Mouse (Mus musculus) liver, embryonic 16.5 days (tissue): Measurements from ENCODE around the gene Capn13. TPM values are rescaled to one million over a fixed set of nuclear protein-coding genes. Genes with fewer than 3 reads are reported as not detected.
"Not testable (repeated sequence)": the region's sequence is repeated elsewhere in the genome, so short reads cannot be mapped to it uniquely, and the experiment has no call there.

Experiments
- ATAC-seq: fragments of 200-750 bp; cut with Nextera tagmentation; 2 replicates; pipeline ENCODE4 v1.8.0; 2017; ENCODE audit warnings: low read depth, mild to moderate bottlenecking, moderate number of reproducible peaks, moderate library complexity
- H3K27ac ChIP-seq: fragments of 300-500 bp; sonication (generic); 2 replicates; pipeline ENCODE4 v1.5.1; 2014; ENCODE audit warnings: mild to moderate bottlenecking, low read length
- H3K27me3 ChIP-seq: fragments of 300-500 bp; sonication (generic); 2 replicates; pipeline ENCODE4 v1.6.1; 2014; ENCODE audit warnings: low read depth, low read length, mixed read lengths; ENCODE audit not compliant: control insufficient read depth, insufficient read depth
- H3K36me3 ChIP-seq: fragments of 300-500 bp; sonication (generic); 2 replicates; pipeline ENCODE4 v1.6.1; 2014; ENCODE audit warnings: mild to moderate bottlenecking; ENCODE audit not compliant: control insufficient read depth, insufficient read depth
- H3K4me1 ChIP-seq: fragments of 300-500 bp; sonication (generic); 2 replicates; pipeline ENCODE4 v1.6.1; 2014; ENCODE audit warnings: low read depth, low read length, mixed read lengths; ENCODE audit not compliant: control insufficient read depth
- H3K4me2 ChIP-seq: fragments of 300-500 bp; sonication (generic); 2 replicates; pipeline ENCODE4 v1.6.1; 2014; ENCODE audit warnings: low read depth, low read length, mixed read lengths
- H3K4me3 ChIP-seq: fragments of 300-500 bp; sonication (generic); 2 replicates; pipeline ENCODE4 v1.5.1; 2014; ENCODE audit warnings: low read depth, mild to moderate bottlenecking, low read length
- H3K9ac ChIP-seq: fragments of 300-500 bp; sonication (generic); 2 replicates; pipeline ENCODE4 v1.6.1; 2014; ENCODE audit warnings: low read depth, low read length
- H3K9me3 ChIP-seq: fragments of 300-500 bp; sonication (generic); replicated peaks from 2 replicates; pipeline ENCODE4 v1.6.1; 2016; ENCODE audit warnings: low read length; ENCODE audit not compliant: control insufficient read depth
- WGBS: fragments of 180-500 bp; shearing (Covaris S2); extraction: QIAGEN DNeasy Blood & Tissue Kit; methylation state at CpG from one replicate; pipeline ENCODE4 v1.1.7; 2014; ENCODE audit not compliant: insufficient replicate concordance; 5-methylcytosine and 5-hydroxymethylcytosine counted together
- polyA plus RNA-seq: library from polyadenylated mRNA; unstranded; fragments of >200 nt; fragmentation: Nextera tagmentation; extraction: Ambion mirVana; gene quantifications from 2 replicates; pipeline ENCODE4 v1.2.1, GENCODE M21; 2015

Capn13 gene
- polyA plus RNA-seq, 1 experiment from 2014 or later: not detected

DNA sequence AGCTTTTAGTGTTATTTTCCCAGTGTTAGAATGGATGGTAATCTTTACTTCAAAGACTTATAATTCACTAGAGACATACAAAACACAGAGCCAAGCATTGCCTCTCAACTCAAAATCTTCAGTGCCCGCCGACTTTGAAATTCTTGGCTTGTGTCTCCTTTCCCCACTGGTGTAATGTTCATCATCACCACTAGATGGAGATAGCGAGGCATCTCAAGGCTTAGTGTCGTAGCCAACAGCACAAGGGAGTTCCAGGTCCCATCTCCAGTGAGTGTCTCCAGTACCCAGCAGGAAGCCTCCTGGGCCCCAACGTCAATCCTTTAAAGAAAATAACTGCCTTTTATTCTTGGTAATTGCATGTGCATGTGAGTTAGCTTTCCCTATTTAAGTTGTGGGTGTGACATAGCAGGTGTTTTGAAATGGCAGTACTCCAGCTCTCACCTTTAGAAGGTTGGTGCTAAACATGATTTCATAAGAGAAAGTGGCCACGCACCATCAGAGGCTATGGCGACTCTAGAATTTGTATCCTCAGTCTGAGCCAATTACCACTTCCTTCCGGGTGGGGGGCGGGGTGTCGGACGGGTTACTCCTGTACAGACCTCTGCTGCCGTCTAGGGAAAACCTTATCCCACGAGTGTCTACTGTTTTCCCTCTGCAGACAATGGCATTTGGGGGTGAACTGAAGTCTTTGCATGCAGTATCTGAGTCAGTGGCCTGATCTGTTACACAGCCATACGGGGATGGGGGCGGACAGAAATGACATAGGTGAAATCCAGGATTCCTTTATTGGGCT lies 99.2 kb downstream of the Capn13 start:
- H3K4me1 ChIP-seq: no peaks in the 10 kb centered on the region
- H3K4me3 ChIP-seq: no peak overlapping the region
- H3K27me3 ChIP-seq: peaks cover 5% of the 10 kb centered on the region; the same call in 1 of the 2 replicates
- no peak overlapping the region for H3K27ac ChIP-seq
- H3K36me3 ChIP-seq: no peaks in the 10 kb centered on the region
- no peak overlapping the region for H3K9ac ChIP-seq
- ATAC-seq: no peak
- H3K9me3 ChIP-seq: no peaks in the 10 kb centered on the region
- H3K4me2 ChIP-seq: 0 out of 2 replicates have a peak overlapping the region, but pooled peaks have one; percentile 2
- WGBS: 16% methylated on average over 15 of the region's 15 CpGs

DNA sequence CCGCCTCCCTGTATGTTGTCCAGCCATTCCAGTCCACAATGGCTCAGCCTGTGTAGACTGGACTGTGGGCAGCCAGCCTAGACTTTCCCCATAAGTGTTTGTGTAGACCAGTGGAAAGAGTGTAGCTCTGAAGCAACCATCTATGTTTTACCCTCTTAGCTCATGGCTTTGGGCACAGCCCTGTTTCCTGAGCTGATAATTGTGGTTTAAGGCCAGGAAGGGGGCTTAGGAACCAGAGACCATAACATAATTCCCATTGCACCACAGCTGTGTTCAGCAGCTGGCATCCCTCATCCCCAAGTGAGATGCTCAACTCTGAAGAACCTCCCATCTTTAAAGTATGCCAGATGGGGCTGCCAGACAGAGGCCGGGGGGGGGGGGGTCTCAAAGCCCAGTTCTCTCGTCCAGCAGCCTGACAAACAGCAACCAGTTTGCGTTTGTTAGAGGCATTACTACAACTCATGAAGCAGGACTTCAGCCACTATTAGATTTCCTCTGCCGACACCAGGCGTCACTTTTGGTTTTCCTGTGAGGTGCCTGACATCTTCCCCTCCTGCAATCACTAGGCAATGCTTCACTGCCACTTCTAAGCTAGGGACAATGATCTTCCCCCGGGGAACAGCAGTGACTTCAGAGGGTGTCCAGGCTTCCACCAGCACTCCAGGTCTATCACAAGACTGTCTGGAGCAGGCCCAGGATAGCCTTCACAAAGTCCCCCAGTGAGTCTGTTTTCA lies 100.4 kb downstream of the Capn13 start:
- Histone ChIP-seq H3K27me3 (peaks cover 5% of the 10 kb centered on the region; the same call in 1 of the 2 replicates), H3K4me1 (no peaks in the 10 kb centered on the region), H3K4me2 (no peak overlapping the region), H3K9me3 (no peaks in the 10 kb centered on the region), H3K36me3 (no peaks in the 10 kb centered on the region), H3K27ac (no peak overlapping the region), H3K9ac (no peak overlapping the region), H3K4me3 (no peak overlapping the region)
- ATAC-seq: no peak
- WGBS: 34% methylated on average over 7 of the region's 7 CpGs

DNA sequence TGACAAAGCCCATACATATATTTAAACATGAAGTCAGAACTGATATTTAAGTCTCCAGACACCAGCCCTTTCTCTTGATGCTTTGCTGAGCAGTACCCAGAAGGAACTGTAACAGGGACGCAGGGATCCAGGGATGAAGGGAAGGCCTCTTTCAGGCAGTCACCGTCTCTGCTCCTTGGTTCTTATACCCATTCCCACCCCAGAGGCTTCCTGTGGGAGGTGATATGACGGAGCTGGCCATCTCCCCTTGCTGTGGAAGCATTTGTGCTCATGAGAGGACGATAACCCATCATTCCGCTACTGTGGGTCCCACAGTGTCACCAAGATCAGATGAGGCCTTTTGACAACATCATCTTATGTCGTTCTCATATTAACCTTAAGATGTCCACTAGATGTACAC lies 101.7 kb downstream of the Capn13 start:
- ATAC-seq: no peak
- no peaks in the 10 kb centered on the region for H3K4me1 ChIP-seq
- no peak overlapping the region for H3K9ac ChIP-seq
- H3K36me3 ChIP-seq: no peaks in the 10 kb centered on the region
- H3K9me3 ChIP-seq: no peaks in the 10 kb centered on the region
- WGBS: 61% methylated on average over 6 of the region's 6 CpGs
- H3K4me2 ChIP-seq: no peak overlapping the region
- no peak overlapping the region for H3K27ac ChIP-seq
- H3K4me3 ChIP-seq: no peak overlapping the region
- peaks cover 4% of the 10 kb centered on the region; the same call in 1 of the 2 replicates for H3K27me3 ChIP-seq

DNA sequence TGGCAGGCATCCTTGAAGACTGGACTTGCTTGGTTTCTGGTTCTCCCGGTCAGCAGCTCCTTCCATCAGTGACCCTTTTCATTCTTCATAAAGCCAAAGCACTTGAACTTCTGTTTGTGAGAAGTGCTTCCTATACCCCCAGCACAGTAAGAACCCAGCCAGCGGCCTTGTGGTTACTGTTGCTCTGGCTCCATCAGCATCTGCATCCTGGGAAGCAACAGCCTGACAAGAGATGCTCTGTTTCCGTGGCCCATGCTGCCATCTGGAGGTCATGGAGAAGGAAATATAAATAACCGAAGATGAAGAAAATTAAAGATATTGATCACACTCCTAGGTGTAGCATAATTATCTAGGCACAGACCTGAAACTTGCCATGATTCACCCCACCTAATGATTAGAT lies 103.8 kb downstream of the Capn13 start:
- Histone ChIP-seq H3K27ac (no peak overlapping the region), H3K27me3 (peaks cover 2% of the 10 kb centered on the region; the same call in 1 of the 2 replicates), H3K4me2 (no peak overlapping the region), H3K9ac (no peak overlapping the region), H3K36me3 (no peaks in the 10 kb centered on the region), H3K9me3 (no peaks in the 10 kb centered on the region), H3K4me3 (no peak overlapping the region), H3K4me1 (no peaks in the 10 kb centered on the region)
- 27% methylated on average over 4 of the region's 4 CpGs for WGBS
- no peak for ATAC-seq

DNA sequence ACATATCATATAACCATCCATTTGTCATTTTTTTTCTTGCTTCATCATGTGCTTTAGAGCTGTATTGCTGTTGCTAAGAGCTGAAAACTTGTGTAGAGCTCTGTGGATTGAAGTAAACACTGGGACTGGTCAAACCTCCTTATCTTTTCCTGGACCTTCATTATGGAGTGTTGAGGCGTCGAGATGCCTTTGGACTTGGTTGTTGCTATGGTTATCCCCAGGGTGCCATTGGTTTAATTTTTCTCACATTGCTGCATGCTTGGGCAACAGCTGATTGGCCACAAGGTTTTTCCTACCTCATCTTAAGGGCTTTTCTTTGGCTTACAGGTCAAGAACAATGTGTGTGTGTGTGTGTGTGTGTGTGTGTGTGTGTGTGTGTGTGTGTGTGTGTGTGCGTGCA lies 107.4 kb downstream of the Capn13 start:
- 67% methylated on average over 3 of the region's 3 CpGs for WGBS
- no peaks in the 10 kb centered on the region for H3K9me3 ChIP-seq
- H3K36me3 ChIP-seq: no peaks in the 10 kb centered on the region
- ATAC-seq: no peak
- H3K4me2 ChIP-seq: no peak overlapping the region
- H3K27me3 ChIP-seq: peaks cover 2% of the 10 kb centered on the region; the same call in 1 of the 2 replicates
- H3K4me1 ChIP-seq: no peaks in the 10 kb centered on the region
- H3K27ac ChIP-seq: no peak overlapping the region
- no peak overlapping the region for H3K9ac ChIP-seq
- no peak overlapping the region for H3K4me3 ChIP-seq

DNA sequence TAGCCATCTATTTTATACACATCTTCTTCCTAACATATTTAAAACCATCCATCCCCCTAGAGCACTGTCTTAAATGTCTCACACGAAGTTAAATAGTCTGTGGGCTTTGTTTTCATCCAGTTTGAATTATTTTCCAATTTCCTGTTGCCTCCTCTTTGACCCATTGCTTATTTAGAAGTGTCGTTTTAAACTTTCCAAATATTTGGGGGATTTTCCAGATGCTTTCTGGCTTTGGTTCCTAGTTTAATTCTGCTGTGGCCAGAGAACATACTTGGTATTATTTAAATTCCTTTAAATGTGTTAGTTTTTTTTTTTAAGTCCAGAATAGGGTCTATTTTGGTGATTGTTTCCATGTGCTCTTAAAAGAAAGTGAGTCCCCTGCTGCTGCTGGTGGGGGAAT lies 116.4 kb downstream of the Capn13 start:
- no peaks in the 10 kb centered on the region for H3K36me3 ChIP-seq
- no peaks in the 10 kb centered on the region for H3K4me1 ChIP-seq
- H3K4me2 ChIP-seq: no peak overlapping the region
- WGBS: 27% methylated on average over 2 of the region's 2 CpGs
- no peaks in the 10 kb centered on the region for H3K27me3 ChIP-seq
- no peak for ATAC-seq
- H3K9ac ChIP-seq: no peak overlapping the region
- H3K4me3 ChIP-seq: no peak overlapping the region
- H3K9me3 ChIP-seq: no peaks in the 10 kb centered on the region
- H3K27ac ChIP-seq: no peak overlapping the region

DNA sequence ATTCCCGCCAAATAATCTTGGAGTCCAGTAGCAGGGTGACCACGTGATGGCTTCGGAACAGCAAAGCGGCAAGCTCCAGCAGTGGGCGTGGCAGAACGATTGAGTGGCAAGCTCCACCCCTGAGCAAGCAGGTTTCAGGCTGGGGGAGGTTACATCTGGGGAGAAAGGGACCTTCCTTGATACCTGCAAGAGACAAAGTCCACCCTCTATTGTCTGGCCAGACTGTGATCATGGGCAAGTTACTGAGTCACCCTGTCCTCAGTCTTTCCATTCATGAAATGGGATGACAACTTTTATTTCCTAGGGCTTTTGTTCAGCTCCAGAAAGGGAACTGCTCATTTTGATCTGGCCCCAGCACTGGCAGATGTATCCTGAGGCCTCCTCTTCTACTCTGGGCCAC lies 118.0 kb downstream of the Capn13 start:
- not testable (repeated sequence) for H3K4me3 ChIP-seq, H3K27ac ChIP-seq, H3K27me3 ChIP-seq, H3K9me3 ChIP-seq, ATAC-seq, H3K36me3 ChIP-seq, H3K4me1 ChIP-seq, H3K4me2 ChIP-seq, H3K9ac ChIP-seq
- 31% methylated on average over 6 of the region's 6 CpGs for WGBS

DNA sequence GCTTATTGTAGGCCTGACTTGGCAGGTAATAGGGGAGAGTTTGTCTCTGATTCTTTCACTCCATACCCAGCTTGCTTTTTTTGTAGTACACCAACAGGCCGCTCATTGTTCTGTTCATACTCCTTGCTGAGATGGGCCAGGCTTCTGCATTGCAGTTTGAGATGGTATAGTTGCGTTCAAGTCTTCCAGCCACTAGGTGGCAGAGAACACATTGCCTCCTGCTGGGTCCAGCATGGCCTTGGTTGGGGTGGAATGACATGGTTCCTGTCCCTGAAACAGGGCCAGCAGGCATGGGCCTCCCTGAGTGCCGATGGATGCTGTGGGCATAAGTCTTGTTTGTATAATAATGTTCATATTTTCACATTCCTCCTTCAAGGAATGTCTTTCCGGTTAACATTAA lies 122.9 kb downstream of the Capn13 start:
- Histone ChIP-seq H3K27me3 (no peaks in the 10 kb centered on the region), H3K4me3 (no peak overlapping the region), H3K9me3 (no peaks in the 10 kb centered on the region), H3K4me1 (no peaks in the 10 kb centered on the region), H3K9ac (no peak overlapping the region), H3K4me2 (no peak overlapping the region), H3K36me3 (no peaks in the 10 kb centered on the region), H3K27ac (no peak overlapping the region)
- 69% methylated on average over 4 of the region's 4 CpGs for WGBS
- ATAC-seq: no peak

DNA sequence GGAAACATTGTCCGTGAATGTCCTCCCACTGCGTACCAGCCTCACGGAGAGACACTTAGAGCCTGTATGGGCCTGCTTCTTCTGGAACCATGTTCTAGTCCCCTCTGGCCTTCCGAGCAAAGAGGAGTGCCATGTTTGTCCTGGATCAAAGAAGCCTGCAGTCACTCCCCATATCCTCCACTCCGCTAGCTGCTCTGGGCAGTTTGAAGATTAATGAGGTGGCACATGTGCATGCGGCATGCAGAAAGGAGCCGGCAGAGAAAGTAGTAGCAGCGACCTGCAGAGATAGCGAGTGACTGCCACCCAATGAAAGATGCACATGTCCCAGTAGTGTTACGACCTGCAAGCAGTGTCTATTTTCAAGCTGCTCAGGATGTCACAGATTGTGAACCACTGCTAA lies 125.6 kb downstream of the Capn13 start:
- Histone ChIP-seq H3K9ac (no peak overlapping the region), H3K4me3 (no peak overlapping the region), H3K9me3 (no peaks in the 10 kb centered on the region), H3K4me1 (no peaks in the 10 kb centered on the region), H3K27ac (no peak overlapping the region), H3K27me3 (no peaks in the 10 kb centered on the region), H3K4me2 (no peak overlapping the region), H3K36me3 (no peaks in the 10 kb centered on the region)
- WGBS: 75% methylated on average over 10 of the region's 10 CpGs
- ATAC-seq: no peak
